Comparison of ENCODE assay signal across 21 mouse cellular contexts in genomic region chr3:138001865-138002264, GRCm38 (mm10). TPM values are rescaled to one million over a fixed set of nuclear protein-coding genes. Genes with fewer than 3 reads are reported as not detected.
DNase-seq lines count a peak whose midpoint lies in the region; ATAC-seq and TF ChIP-seq lines count a peak whose summit lies in the region.
"Had no signal": no experiment of that assay in that cellular context is flagged by ENCODE, and none has a peak within 500 bp of the region (broad histone marks: within the 10 kb centered on the region; RNA-seq: fewer than 3 reads in every experiment).

No protein-coding gene starts in this region.

- H3K9me3 ChIP-seq in heart, embryonic 10.5 days = no peaks in the 10 kb centered on the region
- H3K9me3 ChIP-seq in lung, embryonic 16.5 days (ENCODE audit: control insufficient read depth, low read length) = peaks cover 2% of the 10 kb centered on the region; the same call in 1 of the 2 replicates
- H3K9me3 ChIP-seq in megakaryocyte, embryonic 14.5 days = peaks cover 7% of the 10 kb centered on the region
- peaks cover 6% of the 10 kb centered on the region; the same call in 1 of the 2 replicates for H3K9me3 ChIP-seq in liver, postnatal 0 days (ENCODE audit: low read length)
- H3K9me3 ChIP-seq in forebrain, embryonic 12.5 days = no peaks in the 10 kb centered on the region
- H3K9me3 ChIP-seq: embryonic facial prominence, embryonic 15.5 days; lung, embryonic 15.5 days had no signal

- peak; percentile 61; the same call in 1 of the 2 replicates for ATAC-seq in lung, embryonic 16.5 days (ENCODE audit: low read depth)
- ATAC-seq in common myeloid progenitor, adult 5-6 weeks (replicated peaks; ENCODE audit: low read depth, poor library complexity, severe bottlenecking) = peak; percentile 53
- ATAC-seq in liver, postnatal 0 days = no peak
- no peak for ATAC-seq in forebrain, embryonic 12.5 days (ENCODE audit: low FRiP score)
- ATAC-seq: midbrain, embryonic 16.5 days; Patski had no signal

- H3K36me3 ChIP-seq in heart, embryonic 10.5 days = no peaks in the 10 kb centered on the region
- no peaks in the 10 kb centered on the region for H3K36me3 ChIP-seq in lung, embryonic 16.5 days (ENCODE audit: control insufficient read depth, insufficient read depth, low read length)
- H3K36me3 ChIP-seq in megakaryocyte, embryonic 14.5 days (replicated peaks; ENCODE audit: low read length) = peaks cover 5% of the 10 kb centered on the region
- H3K36me3 ChIP-seq in liver, postnatal 0 days (replicated peaks; ENCODE audit: insufficient read depth, low read length) = no peaks in the 10 kb centered on the region
- H3K36me3 ChIP-seq in forebrain, embryonic 12.5 days (replicated peaks) = no peaks in the 10 kb centered on the region
- H3K36me3 ChIP-seq: embryonic facial prominence, embryonic 15.5 days; forebrain, embryonic 10.5 days; hindbrain, embryonic 13.5 days; lung, embryonic 15.5 days had no signal

- H3K4me1 ChIP-seq in heart, embryonic 10.5 days = peaks cover 49% of the 10 kb centered on the region
- H3K4me1 ChIP-seq in lung, embryonic 16.5 days (replicated peaks; ENCODE audit: control insufficient read depth, insufficient read depth, low read length) = no peaks in the 10 kb centered on the region; the same call in 1 of the 2 replicates
- peaks cover 51% of the 10 kb centered on the region for H3K4me1 ChIP-seq in megakaryocyte, embryonic 14.5 days
- peaks cover 12% of the 10 kb centered on the region for H3K4me1 ChIP-seq in liver, postnatal 0 days (ENCODE audit: insufficient read depth)
- H3K4me1 ChIP-seq in forebrain, embryonic 12.5 days = peaks cover 12% of the 10 kb centered on the region
- H3K4me1 ChIP-seq: lung, embryonic 15.5 days had no signal

- no peak overlapping the region for H3K4me2 ChIP-seq in lung, embryonic 16.5 days (ENCODE audit: low read depth, low read length)
- H3K4me2 ChIP-seq in liver, postnatal 0 days (ENCODE audit: low read depth, low read length) = no peak overlapping the region
- no peak overlapping the region for H3K4me2 ChIP-seq in forebrain, embryonic 12.5 days
- H3K4me2 ChIP-seq: embryonic facial prominence, embryonic 15.5 days; hindbrain, embryonic 13.5 days; lung, embryonic 15.5 days had no signal

- TF ChIP-seq CTCF in liver, postnatal 0 days (IDR thresholded peaks at IDR 0.05; ENCODE audit: low read depth) = no peak

- no peaks in the 10 kb centered on the region for H3K27me3 ChIP-seq in heart, embryonic 10.5 days (ENCODE audit: insufficient read depth, poor library complexity, severe bottlenecking)
- no peaks in the 10 kb centered on the region for H3K27me3 ChIP-seq in lung, embryonic 16.5 days (ENCODE audit: control insufficient read depth, insufficient read depth, low read depth, low read length)
- no peaks in the 10 kb centered on the region for H3K27me3 ChIP-seq in megakaryocyte, embryonic 14.5 days (replicated peaks)
- H3K27me3 ChIP-seq in liver, postnatal 0 days (ENCODE audit: insufficient read depth, low read length) = no peaks in the 10 kb centered on the region
- H3K27me3 ChIP-seq in forebrain, embryonic 12.5 days = no peaks in the 10 kb centered on the region
- H3K27me3 ChIP-seq: embryonic facial prominence, embryonic 15.5 days; hindbrain, embryonic 13.5 days; lung, embryonic 15.5 days; Patski had no signal

- WGBS in heart, embryonic 10.5 days = 56% methylated on average over 4 of the region's 4 CpGs
- WGBS in lung, embryonic 16.5 days = 59% methylated on average over 4 of the region's 4 CpGs
- WGBS in liver, postnatal 0 days (ENCODE audit: insufficient replicate concordance) = 50% methylated on average over 4 of the region's 4 CpGs
- WGBS in forebrain, embryonic 12.5 days = 82% methylated on average over 4 of the region's 4 CpGs

- TF ChIP-seq EP300 in liver, postnatal 0 days (IDR thresholded peaks at IDR 0.05; ENCODE audit: low read depth) = no peak

- no peak for DNase-seq in heart, embryonic 10.5 days (ENCODE audit: low spot score)
- no peak for DNase-seq in heart, adult 8-10 months (ENCODE audit: low spot score)
- no peak for DNase-seq in lung, postnatal 14 days
- no peak for DNase-seq in liver, postnatal 0 days
- DNase-seq: cerebellum, adult 9-10 months; gastrocnemius, postnatal 25 days; kidney, adult 18-20 months; kidney, postnatal 14 days; left cerebral cortex, postnatal 4 days; right cerebral cortex, adult 18-20 months; thymus, adult 18-20 months had no signal

- peak overlapping the region; percentile 86 for H3K27ac ChIP-seq in heart, embryonic 10.5 days
- H3K27ac ChIP-seq in lung, embryonic 16.5 days (ENCODE audit: low read length) = no peak overlapping the region
- H3K27ac ChIP-seq in liver, postnatal 0 days (ENCODE audit: low read depth) = no peak overlapping the region
- no peak overlapping the region for H3K27ac ChIP-seq in forebrain, embryonic 12.5 days
- H3K27ac ChIP-seq: embryonic facial prominence, embryonic 15.5 days; forebrain, embryonic 10.5 days; hindbrain, embryonic 13.5 days; lung, embryonic 15.5 days had no signal

- no peak overlapping the region for H3K4me3 ChIP-seq in heart, embryonic 10.5 days
- no peak overlapping the region for H3K4me3 ChIP-seq in lung, embryonic 16.5 days (ENCODE audit: low read length)
- peak overlapping the region; percentile 59 for H3K4me3 ChIP-seq in megakaryocyte, embryonic 14.5 days (replicated peaks)
- no peak overlapping the region for H3K4me3 ChIP-seq in liver, postnatal 0 days (ENCODE audit: low read depth, low read length)
- H3K4me3 ChIP-seq in forebrain, embryonic 12.5 days (replicated peaks) = no peak overlapping the region
- H3K4me3 ChIP-seq: embryonic facial prominence, embryonic 15.5 days; forebrain, embryonic 10.5 days; hindbrain, embryonic 13.5 days; lung, embryonic 15.5 days had no signal

- H3K9ac ChIP-seq in lung, embryonic 16.5 days (ENCODE audit: low read length) = no peak overlapping the region
- H3K9ac ChIP-seq in liver, postnatal 0 days (replicated peaks) = no peak overlapping the region
- H3K9ac ChIP-seq in forebrain, embryonic 12.5 days = no peak overlapping the region
- H3K9ac ChIP-seq: embryonic facial prominence, embryonic 15.5 days; hindbrain, embryonic 13.5 days; lung, embryonic 15.5 days had no signal

RNA-seq across cellular contexts. Expression of gene Dapp1, which starts 20.5 kb away (rescaled TPM):
- 8.7 and 9.3 TPM in 2 replicates for polyA plus RNA-seq in heart, embryonic 10.5 days (2016; fragmentation: Nextera tagmentation; extraction: Ambion mirVana)
- 1 to 10 TPM; 5.5 to 9.2 (median 6.6) TPM for total RNA-seq in heart, adult 8-10 months (2022)
- 7.5 and 9.0 TPM in 2 replicates for polyA plus RNA-seq in lung, embryonic 16.5 days (2015; fragmentation: Nextera tagmentation; extraction: Ambion mirVana)
- 387 and 417 TPM in 2 replicates for total RNA-seq in common myeloid progenitor, adult 5-6 weeks (2017)
- polyA plus RNA-seq in megakaryocyte, embryonic 14.5 days (2012; ENCODE audit: insufficient read depth, low replicate concordance) = 8.0 and 32.0 TPM in 2 replicates
- 9.6 and 10.3 TPM in 2 replicates for polyA plus RNA-seq in liver, postnatal 0 days (2015; fragmentation: Nextera tagmentation; extraction: Ambion mirVana)
- polyA plus RNA-seq in forebrain, embryonic 12.5 days (2016; fragmentation: Nextera tagmentation; extraction: Ambion mirVana) = 3.8 and 5.5 TPM in 2 replicates

Comparison
In these comparisons a context has a peak if more than half of its experiments do, and no peak if none do; other contexts are left out.
1. ATAC-seq: peak in lung, embryonic 16.5 days (single experiment) and common myeloid progenitor, adult 5-6 weeks (single experiment); none in liver, postnatal 0 days (single experiment) and forebrain, embryonic 12.5 days (single experiment).